Mouse (Mus musculus) left cerebral cortex, adult 2 months (tissue): ENCODE results near the gene Dab2ip. TPM values are rescaled to one million over a fixed set of nuclear protein-coding genes. Genes with fewer than 3 reads are reported as not detected.

Experiments
- DNase-seq, 2 experiments: peaks; one replicate each; pipeline ENCODE4 v3.0.0; 2021 to 2022; ENCODE audit warnings: low spot score in 2 of 2, mixed read lengths in 1 of 2; ENCODE audit errors: extremely low spot score in 1 of 2
- H3K27ac ChIP-seq: fragments of 200-600 bp; 2 replicates; pipeline ENCODE4 v1.8.1; 2022
- H3K4me3 ChIP-seq: fragments of 200-600 bp; 2 replicates; pipeline ENCODE4 v1.8.1; 2022
- CTCF ChIP-seq: fragments of 200-600 bp; IDR thresholded peaks from 2 replicates; pipeline ENCODE4 v1.8.1; 2022; ENCODE audit warnings: antibody characterized with exemption, mild to moderate bottlenecking, moderate library complexity
- intact Hi-C: fragments of 180-260 bp; cut with DNase I; formaldehyde crosslinking; loops from one replicate; pipeline ENCODE4 v1.15.1; 2025
- total RNA-seq, 2 experiments: library from RNA; stranded (reverse); gene quantifications; 2 replicates each; pipeline ENCODE4 v1.2.3; 2021

Gene Dab2ip
- total RNA-seq, 2 experiments from 2014 or later, result 144 to 152 TPM

- Histone ChIP-seq H3K4me3 (no peak overlapping the region), H3K27ac (peak overlapping the region; percentile 30; the same call in 1 of the 2 replicates)
- intact Hi-C loops, result no loop called here
- DNase-seq, result no peak
- TF ChIP-seq CTCF, result no peak
Observed at GRCm38 (mm10) chr2:35731671-35732449, 173.8 kb downstream of the Dab2ip start.

GRCm38 (mm10) chr2:35735001-35735400 lies 176.9 kb downstream of the Dab2ip start:
- DNase-seq, result no peak
- H3K4me3 ChIP-seq, result no peak overlapping the region
- intact Hi-C loops, result no loop called here
- peak; percentile 57 for TF ChIP-seq CTCF
- no peak overlapping the region for H3K27ac ChIP-seq

- TF ChIP-seq CTCF, result no peak
- Histone ChIP-seq H3K4me3 (no peak overlapping the region), H3K27ac (no peak overlapping the region)
- no peak for DNase-seq
- intact Hi-C loops, result no loop called here
Observed at GRCm38 (mm10) chr2:35736061-35736460, 178.0 kb downstream of the Dab2ip start.

- intact Hi-C loops, result no loop called here
- Histone ChIP-seq H3K4me3 (no peak overlapping the region), H3K27ac (no peak overlapping the region)
- no peak for DNase-seq
- TF ChIP-seq CTCF, result no peak
Observed at GRCm38 (mm10) chr2:35737467-35738027, 179.5 kb downstream of the Dab2ip start.

- no peak overlapping the region for H3K27ac ChIP-seq
- no peak for DNase-seq
- TF ChIP-seq CTCF, result no peak
- intact Hi-C loops, result no loop called here
- H3K4me3 ChIP-seq, result no peak overlapping the region
Observed at GRCm38 (mm10) chr2:35739669-35740254, 181.7 kb downstream of the Dab2ip start.

- no peak overlapping the region for H3K4me3 ChIP-seq
- TF ChIP-seq CTCF, result no peak
- no peak for DNase-seq
- intact Hi-C loops, result no loop called here
- peak overlapping the region; percentile 15; the same call in 1 of the 2 replicates for H3K27ac ChIP-seq
Observed at GRCm38 (mm10) chr2:35745876-35746275, 187.8 kb downstream of the Dab2ip start.

- TF ChIP-seq CTCF, result no peak
- DNase-seq, result no peak
- intact Hi-C loops, result no loop called here
- Histone ChIP-seq H3K4me3 (no peak overlapping the region), H3K27ac (peak overlapping the region; percentile 53)
Observed at GRCm38 (mm10) chr2:35746638-35747037, 188.6 kb downstream of the Dab2ip start.

GRCm38 (mm10) chr2:35747371-35748035 lies 189.4 kb downstream of the Dab2ip start:
- intact Hi-C loops, result no loop called here
- no peak for TF ChIP-seq CTCF

GRCm38 (mm10) chr2:35750533-35751141 lies 192.6 kb downstream of the Dab2ip start:
- no peak for TF ChIP-seq CTCF
- H3K4me3 ChIP-seq, result no peak overlapping the region
- H3K27ac ChIP-seq, result no peak overlapping the region
- no peak for DNase-seq
- intact Hi-C loops, result no loop called here

More at GRCm38 (mm10) chr2:35747371-35748035, 189.4 kb downstream of the Dab2ip start:
- H3K27ac ChIP-seq, result no peak overlapping the region
- DNase-seq, result no peak
- no peak overlapping the region for H3K4me3 ChIP-seq

GRCm38 (mm10) chr2:35751781-35752505 lies 193.9 kb downstream of the Dab2ip start:
- Histone ChIP-seq H3K27ac (no peak overlapping the region), H3K4me3 (no peak overlapping the region)
- TF ChIP-seq CTCF, result no peak
- DNase-seq, result no peak
- intact Hi-C loops, result no loop called here

- intact Hi-C loops, result no loop called here
- H3K27ac ChIP-seq, result no peak overlapping the region
- no peak for TF ChIP-seq CTCF
- DNase-seq, result no peak
- H3K4me3 ChIP-seq, result no peak overlapping the region
Observed at GRCm38 (mm10) chr2:35756467-35756866, 198.4 kb downstream of the Dab2ip start.
